Mouse (Mus musculus): ENCODE results near the gene Olfr547.

Gene Olfr547

GRCm38 (mm10) chr7:102566219-102566618 is 31.7 kb downstream of the Olfr547 start:
- 91% methylated on average over 4 of the region's 4 CpGs for WGBS

GRCm38 (mm10) chr7:102571142-102571541 is 36.6 kb downstream of the Olfr547 start, which contains the start of gene Olfr550:
Gene Olfr550, plus strand, starts transcription at chr7:102571442.
- WGBS: 69% methylated on average over 8 of the region's 8 CpGs

GRCm38 (mm10) chr7:102573174-102573830 is 38.8 kb downstream of the Olfr547 start:
- WGBS: 76% methylated on average over 3 of the region's 3 CpGs

- WGBS: 64% methylated on average over 6 of the region's 6 CpGs
Observed at GRCm38 (mm10) chr7:102575998-102576397, 41.4 kb downstream of the Olfr547 start.
